Mouse (Mus musculus) heart, embryonic 15.5 days (tissue): ENCODE measurements around the gene Hspa1a. TPM values are rescaled to one million over a fixed set of nuclear protein-coding genes. Genes with fewer than 3 reads are reported as not detected.
A peak's percentile ranks its signal among the peaks of the same experiment; 100 is the strongest.
"Not testable (repeated sequence)": the region's sequence is repeated elsewhere in the genome, so short reads cannot be mapped to it uniquely, and the experiment has no call there.

ENCODE experiments used
- ATAC-seq: fragments of 200-750 bp; cut with Nextera tagmentation; replicated peaks from 2 replicates; pipeline ENCODE4 v1.8.0; 2017; ENCODE audit warnings: low read depth, moderate TSS enrichment; ENCODE audit not compliant: insufficient number of reproducible peaks, insufficient read depth, low FRiP score
- H3K27ac ChIP-seq: fragments of 300-500 bp; sonication (generic); 2 replicates; pipeline ENCODE4 v1.5.1; 2015; ENCODE audit warnings: mild to moderate bottlenecking, inconsistent platforms
- H3K27me3 ChIP-seq: fragments of 300-500 bp; sonication (generic); 2 replicates; pipeline ENCODE4 v1.6.1; 2015; ENCODE audit warnings: inconsistent platforms
- H3K36me3 ChIP-seq: fragments of 300-500 bp; sonication (generic); 2 replicates; pipeline ENCODE4 v1.6.1; 2015; ENCODE audit warnings: mild to moderate bottlenecking, inconsistent platforms
- H3K4me1 ChIP-seq: fragments of 300-500 bp; sonication (generic); replicated peaks from 2 replicates; pipeline ENCODE4 v1.6.1; 2015; ENCODE audit warnings: inconsistent platforms
- H3K4me2 ChIP-seq: fragments of 300-500 bp; sonication (generic); 2 replicates; pipeline ENCODE4 v1.6.1; 2015; ENCODE audit warnings: inconsistent platforms, mild to moderate bottlenecking, moderate library complexity
- H3K4me3 ChIP-seq: fragments of 300-500 bp; sonication (generic); 2 replicates; pipeline ENCODE4 v1.5.1; 2015; ENCODE audit warnings: mild to moderate bottlenecking, inconsistent platforms
- H3K9ac ChIP-seq: fragments of 300-500 bp; sonication (generic); 2 replicates; pipeline ENCODE4 v1.6.1; 2015; ENCODE audit warnings: mild to moderate bottlenecking, inconsistent platforms
- H3K9me3 ChIP-seq: fragments of 300-500 bp; sonication (generic); replicated peaks from 2 replicates; pipeline ENCODE4 v1.6.1; 2016; ENCODE audit warnings: inconsistent platforms
- WGBS: fragments of 180-500 bp; shearing (Covaris S2); methylation state at CpG from one replicate; pipeline ENCODE4 v1.1.7; 2015; ENCODE audit warnings: mixed read lengths; 5-methylcytosine and 5-hydroxymethylcytosine counted together
- polyA plus RNA-seq: library from polyadenylated mRNA; unstranded; fragments of >200 nt; fragmentation: Nextera tagmentation; extraction: Ambion mirVana; gene quantifications from 2 replicates; pipeline ENCODE4 v1.2.1, GENCODE M21; 2015

Gene Hspa1a
- 3.5 and 4.8 TPM in 2 replicates for polyA plus RNA-seq

DNA sequence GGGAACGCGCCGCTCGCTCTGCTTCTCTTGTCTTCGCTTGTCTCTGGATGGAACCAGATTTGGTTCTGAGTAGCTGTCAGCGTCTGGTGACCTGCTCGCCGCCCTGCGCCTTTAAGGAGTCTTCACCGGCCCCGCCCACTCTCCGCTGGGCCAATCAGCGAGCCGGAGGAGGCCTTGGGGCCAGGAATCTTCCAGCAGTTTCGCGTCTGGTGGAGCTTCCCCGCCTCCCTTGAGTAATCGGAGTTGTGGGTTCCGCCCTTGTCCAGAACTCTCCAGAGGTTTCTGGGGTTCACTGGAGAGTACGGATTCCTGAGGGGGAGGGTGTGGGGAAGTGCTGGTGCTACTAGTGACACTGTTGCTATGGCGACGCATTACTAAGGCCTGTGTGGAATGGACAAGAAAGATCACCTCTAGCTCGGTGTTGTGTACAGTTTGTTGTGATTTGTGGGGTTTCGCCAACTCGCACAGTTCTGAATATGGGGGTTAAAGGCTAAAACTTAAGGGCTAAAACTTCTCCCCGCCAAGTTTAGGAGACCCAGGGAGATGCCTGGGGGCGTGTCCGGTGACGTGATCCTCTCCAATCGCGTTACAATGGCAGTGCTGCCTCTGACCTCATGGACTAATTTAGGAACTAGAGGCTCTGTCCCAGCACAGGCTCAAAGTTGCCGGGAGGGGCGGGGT is at the start of gene Hspa1a, which contains the start of gene Hspa1l:
Hspa1a (minus strand) TSS at position 88 of the 681 bp plus-strand sequence.
Hspa1l (plus strand) TSS at position 635 of the 681 bp plus-strand sequence.
- peak; percentile 92 for ATAC-seq
- Histone ChIP-seq H3K4me2 (peak within 1 kb of the TSS; percentile 80), H3K9ac (peak within 1 kb of the TSS; percentile 36; the same call in 1 of the 2 replicates), H3K27me3 (peaks cover 23% of the 10 kb centered on the region), H3K4me3 (peak within 1 kb of the TSS; percentile 54), H3K27ac (peak within 1 kb of the TSS; percentile 79)
- WGBS = under 1% methylated on average over 33 of the region's 33 CpGs
- not testable (repeated sequence) for H3K36me3 ChIP-seq, H3K9me3 ChIP-seq, H3K4me1 ChIP-seq

DNA sequence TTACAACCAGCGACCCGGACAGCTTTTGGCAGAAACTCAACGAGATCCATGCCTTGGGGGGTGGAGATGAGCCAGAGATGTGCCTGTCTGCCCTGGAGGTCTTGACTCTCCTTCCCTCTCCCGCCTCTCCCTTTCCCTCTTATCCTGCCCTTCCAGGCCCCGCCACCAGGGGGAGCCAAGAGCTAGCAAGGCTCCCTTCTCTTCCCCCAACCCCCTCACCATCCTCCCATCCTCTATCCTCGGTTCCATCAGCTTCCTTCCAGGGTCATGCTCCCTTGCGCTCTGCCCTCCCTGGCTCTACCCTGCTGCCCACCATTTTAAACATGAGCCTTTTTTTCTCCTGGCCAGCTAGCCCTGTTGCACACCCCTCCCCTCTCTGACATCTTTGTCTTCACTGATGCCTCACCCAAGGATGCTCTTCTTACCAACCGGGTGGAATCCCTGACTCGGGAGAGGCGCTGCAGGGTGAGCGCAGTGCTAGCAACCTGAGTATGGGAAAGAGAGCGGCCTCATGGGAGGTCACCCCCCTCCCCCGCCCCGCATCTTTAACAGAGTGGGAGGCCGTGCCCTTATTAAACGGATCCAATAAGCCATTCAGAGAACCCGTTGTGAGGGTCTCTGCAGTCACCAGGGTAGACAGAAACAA is 49.3 kb upstream of the Hspa1a start:
- Histone ChIP-seq H3K4me1 (peaks cover 35% of the 10 kb centered on the region), H3K27ac (peak overlapping the region; percentile 79)
- WGBS = 10% methylated on average over 17 of the region's 17 CpGs

DNA sequence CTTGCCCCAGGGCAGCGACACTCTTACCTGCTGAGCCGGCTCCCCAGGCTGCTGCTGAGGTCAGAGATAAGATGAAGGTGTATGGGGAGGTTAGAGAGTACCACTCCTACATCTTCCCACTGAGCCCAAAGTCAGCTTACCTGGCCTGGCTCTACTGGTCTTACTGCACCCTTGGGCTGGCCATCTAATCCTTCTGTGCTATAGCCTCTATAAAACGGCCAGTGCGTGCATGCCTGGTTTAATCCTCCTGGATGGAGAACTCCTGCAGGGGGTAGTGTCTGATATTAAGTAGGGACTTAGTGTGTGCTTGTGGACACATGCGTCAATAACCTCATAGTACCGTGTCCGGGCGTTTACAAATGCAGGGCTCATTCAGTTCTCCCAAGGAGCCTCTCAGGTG is 48.6 kb upstream of the Hspa1a start:
- peaks cover 41% of the 10 kb centered on the region for H3K4me1 ChIP-seq
- no peak overlapping the region for H3K9ac ChIP-seq
- no peak for ATAC-seq
- no peak overlapping the region for H3K27ac ChIP-seq
- H3K4me3 ChIP-seq = no peak overlapping the region
- H3K4me2 ChIP-seq = no peak overlapping the region
- WGBS = 86% methylated on average over 8 of the region's 8 CpGs
- H3K36me3 ChIP-seq = peaks cover 2% of the 10 kb centered on the region; the same call in 1 of the 2 replicates
- no peaks in the 10 kb centered on the region for H3K9me3 ChIP-seq
- H3K27me3 ChIP-seq = no peaks in the 10 kb centered on the region

More for the DNA sequence above, 49.3 kb upstream of the Hspa1a start:
- H3K9me3 ChIP-seq = no peaks in the 10 kb centered on the region
- peak overlapping the region; percentile 42 for H3K4me2 ChIP-seq
- H3K9ac ChIP-seq = no peak overlapping the region
- 0 out of 2 replicates have a peak overlapping the region, but pooled peaks have one; percentile 6 for H3K4me3 ChIP-seq
- H3K36me3 ChIP-seq = no peaks in the 10 kb centered on the region
- no peaks in the 10 kb centered on the region for H3K27me3 ChIP-seq
- ATAC-seq = peak; percentile 27

- Histone ChIP-seq H3K27me3 (no peaks in the 10 kb centered on the region), H3K9ac (no peak overlapping the region), H3K4me3 (no peak overlapping the region), H3K36me3 (peaks cover 8% of the 10 kb centered on the region), H3K9me3 (no peaks in the 10 kb centered on the region), H3K4me2 (no peak overlapping the region), H3K27ac (no peak overlapping the region), H3K4me1 (peaks cover 40% of the 10 kb centered on the region)
- no peak for ATAC-seq
- WGBS = 79% methylated on average over 11 of the region's 11 CpGs
These were observed 47.9 kb upstream of the Hspa1a start for GRCm38 (mm10) chr17:35019894-35020293.

DNA sequence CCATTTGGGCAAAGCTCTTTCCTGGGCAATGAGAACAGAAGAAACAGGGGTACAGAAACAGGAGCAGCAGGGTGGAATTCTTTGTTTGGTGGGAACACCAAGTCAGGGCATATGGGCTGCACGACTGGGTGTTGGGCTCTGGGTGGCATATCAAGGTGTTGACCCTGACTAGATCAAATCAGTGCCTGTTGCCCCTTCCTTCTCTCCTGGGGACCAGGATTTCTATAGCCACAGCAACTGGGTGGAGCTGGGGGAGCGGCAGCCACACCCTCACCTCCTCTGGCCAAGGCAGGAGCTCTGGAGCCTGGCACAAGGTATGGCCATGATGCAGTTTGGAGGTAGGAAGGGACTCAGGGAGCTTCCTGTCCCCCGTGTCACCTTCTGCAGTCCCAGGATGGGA is 46.2 kb upstream of the Hspa1a start:
- no peaks in the 10 kb centered on the region for H3K27me3 ChIP-seq
- no peak overlapping the region for H3K9ac ChIP-seq
- H3K4me2 ChIP-seq = no peak overlapping the region
- peaks cover 27% of the 10 kb centered on the region for H3K4me1 ChIP-seq
- no peaks in the 10 kb centered on the region for H3K9me3 ChIP-seq
- no peak overlapping the region for H3K4me3 ChIP-seq
- WGBS = 77% methylated on average over 3 of the region's 3 CpGs
- H3K36me3 ChIP-seq = peaks cover 25% of the 10 kb centered on the region
- no peak for ATAC-seq
- H3K27ac ChIP-seq = no peak overlapping the region

DNA sequence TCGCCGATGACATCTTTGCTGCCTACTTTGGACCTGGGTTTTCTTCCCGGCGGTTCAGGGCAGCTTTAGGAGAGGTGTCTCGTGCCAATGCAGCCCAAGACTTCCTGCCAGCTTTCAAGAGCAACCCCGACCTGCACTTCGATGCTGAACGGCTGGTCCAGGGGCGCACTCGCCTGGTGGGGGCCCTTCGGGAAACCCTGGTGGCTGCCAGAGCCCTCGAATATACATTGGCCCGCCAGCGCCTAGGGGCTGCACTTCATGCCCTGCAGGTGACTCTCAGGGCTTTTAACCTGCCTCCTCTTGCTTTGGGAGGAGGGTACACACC is 45.7 kb upstream of the Hspa1a start:
- H3K4me3 ChIP-seq = no peak overlapping the region
- H3K9ac ChIP-seq = no peak overlapping the region
- no peak overlapping the region for H3K27ac ChIP-seq
- H3K9me3 ChIP-seq = no peaks in the 10 kb centered on the region
- H3K4me2 ChIP-seq = no peak overlapping the region
- no peaks in the 10 kb centered on the region for H3K27me3 ChIP-seq
- peaks cover 30% of the 10 kb centered on the region for H3K36me3 ChIP-seq
- 67% methylated on average over 14 of the region's 14 CpGs for WGBS
- peaks cover 25% of the 10 kb centered on the region for H3K4me1 ChIP-seq
- no peak for ATAC-seq

- 0 out of 2 replicates have a peak overlapping the region, but pooled peaks have one; percentile 13 for H3K27ac ChIP-seq
- no peaks in the 10 kb centered on the region for H3K27me3 ChIP-seq
- no peaks in the 10 kb centered on the region for H3K9me3 ChIP-seq
- 77% methylated on average over 10 of the region's 10 CpGs for WGBS
- peaks cover 24% of the 10 kb centered on the region for H3K4me1 ChIP-seq
- H3K4me2 ChIP-seq = no peak overlapping the region
- peaks cover 37% of the 10 kb centered on the region for H3K36me3 ChIP-seq
- H3K9ac ChIP-seq = peak overlapping the region; percentile 37; the same call in 1 of the 2 replicates
- H3K4me3 ChIP-seq = no peak overlapping the region
- ATAC-seq = no peak
These were observed 45.1 kb upstream of the Hspa1a start for GRCm38 (mm10) chr17:35016791-35017705.

- peaks cover 21% of the 10 kb centered on the region for H3K4me1 ChIP-seq
- H3K36me3 ChIP-seq = peaks cover 43% of the 10 kb centered on the region
- peak; percentile 48 for ATAC-seq
- H3K27me3 ChIP-seq = no peaks in the 10 kb centered on the region
- H3K9me3 ChIP-seq = no peaks in the 10 kb centered on the region
- 0 out of 2 replicates have a peak within 1 kb of the TSS, but pooled peaks have one; percentile 13 for H3K27ac ChIP-seq
- H3K4me3 ChIP-seq = no peak within 1 kb of the TSS
- H3K4me2 ChIP-seq = peak within 1 kb of the TSS; percentile 6; the same call in 1 of the 2 replicates
- peak within 1 kb of the TSS; percentile 37; the same call in 1 of the 2 replicates for H3K9ac ChIP-seq
- WGBS = 34% methylated on average over 12 of the region's 12 CpGs
These were observed 44.4 kb upstream of the Hspa1a start, which contains the start of gene Vwa7 for GRCm38 (mm10) chr17:35016376-35016775. Vwa7 (plus strand) TSS chr17:35016579.

DNA sequence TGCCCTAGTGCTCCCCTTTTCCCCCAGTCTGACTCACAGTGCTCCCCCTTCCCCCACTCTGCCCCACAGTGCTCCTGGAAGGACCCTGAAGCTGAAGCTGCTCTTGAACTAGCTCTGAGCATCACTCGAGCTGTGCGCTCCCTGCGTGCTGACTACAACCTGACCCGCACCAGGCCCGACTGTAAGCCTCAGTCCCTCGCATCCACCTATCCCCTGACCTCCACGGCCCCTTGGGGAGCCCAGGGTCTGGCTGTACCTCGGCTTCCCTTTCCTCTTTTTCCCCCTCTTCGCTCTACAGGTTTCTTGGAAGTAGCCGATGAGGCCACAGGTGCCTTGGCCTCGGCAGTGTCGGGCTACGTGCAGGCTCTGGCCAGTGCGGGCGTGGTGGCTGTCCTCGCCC is 43.3 kb upstream of the Hspa1a start:
- H3K4me2 ChIP-seq = no peak overlapping the region
- ATAC-seq = no peak
- H3K27ac ChIP-seq = no peak overlapping the region
- H3K4me3 ChIP-seq = no peak overlapping the region
- no peak overlapping the region for H3K9ac ChIP-seq
- peaks cover 54% of the 10 kb centered on the region for H3K36me3 ChIP-seq
- H3K9me3 ChIP-seq = no peaks in the 10 kb centered on the region
- no peaks in the 10 kb centered on the region for H3K27me3 ChIP-seq
- peaks cover 16% of the 10 kb centered on the region for H3K4me1 ChIP-seq
- 93% methylated on average over 16 of the region's 16 CpGs for WGBS

DNA sequence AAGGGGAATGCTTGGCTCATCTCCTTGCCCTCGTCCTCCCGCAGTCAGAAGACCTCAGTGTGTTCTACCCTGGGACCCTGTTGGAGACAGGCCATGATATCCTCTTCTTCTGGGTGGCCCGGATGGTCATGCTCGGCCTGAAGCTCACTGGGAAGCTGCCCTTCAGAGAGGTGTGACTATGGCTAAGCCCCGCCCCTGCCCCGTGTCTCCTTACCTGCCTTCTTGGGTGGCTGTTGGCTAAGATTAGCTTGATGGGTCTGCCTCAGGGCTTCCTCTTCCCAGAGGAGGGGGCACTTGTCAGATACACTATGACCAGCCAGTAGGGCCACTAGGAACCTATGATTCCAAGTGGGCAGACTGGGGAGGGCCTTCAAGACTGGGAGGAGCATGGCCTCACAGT is 41.3 kb upstream of the Hspa1a start:
- 70% methylated on average over 6 of the region's 6 CpGs for WGBS
- no peak overlapping the region for H3K9ac ChIP-seq
- H3K27me3 ChIP-seq = no peaks in the 10 kb centered on the region
- H3K4me3 ChIP-seq = no peak overlapping the region
- no peaks in the 10 kb centered on the region for H3K9me3 ChIP-seq
- no peak for ATAC-seq
- no peak overlapping the region for H3K27ac ChIP-seq
- peaks cover 16% of the 10 kb centered on the region for H3K4me1 ChIP-seq
- no peak overlapping the region for H3K4me2 ChIP-seq
- H3K36me3 ChIP-seq = peaks cover 67% of the 10 kb centered on the region

- Histone ChIP-seq H3K27me3 (no peaks in the 10 kb centered on the region), H3K4me2 (no peak overlapping the region), H3K36me3 (peaks cover 72% of the 10 kb centered on the region), H3K4me1 (peaks cover 16% of the 10 kb centered on the region), H3K9ac (no peak overlapping the region), H3K4me3 (no peak overlapping the region), H3K27ac (no peak overlapping the region), H3K9me3 (no peaks in the 10 kb centered on the region)
- 75% methylated on average over 13 of the region's 13 CpGs for WGBS
- no peak for ATAC-seq
These were observed 40.5 kb upstream of the Hspa1a start for GRCm38 (mm10) chr17:35012430-35012829.
